Mouse (Mus musculus): ENCODE measurements at regions not wholly inside any gene's neighbourhood (a gene's known extent, or its start where the extent isn't known, plus 50 kb on each side); places are given as distances from the start of the nearest gene placed in this dataset.

DNA sequence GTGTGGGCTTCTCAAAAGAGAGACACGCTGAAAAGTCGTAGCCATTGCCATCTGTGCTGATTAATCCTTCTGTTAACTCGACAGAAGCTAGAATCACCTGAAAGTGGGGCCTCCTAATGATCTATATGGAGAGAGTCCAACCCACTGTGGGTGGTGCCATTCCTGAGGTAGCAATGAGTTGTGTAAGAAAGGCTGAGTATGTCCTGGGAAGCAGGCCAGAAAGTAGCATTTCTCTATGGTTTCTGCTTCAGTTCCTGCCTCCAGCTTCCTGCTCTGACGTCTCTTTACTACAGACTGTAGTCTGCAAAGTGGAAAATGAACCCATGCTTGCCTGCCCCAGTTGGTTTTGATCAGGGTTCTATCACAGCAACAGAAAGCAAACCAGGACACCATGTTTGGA, 380.8 kb upstream of the Camk1g start:
- ATAC-seq (replicated peaks; ENCODE audit: low FRiP score, low TSS enrichment, low read depth) (no peak), DNase-seq (ENCODE audit: low spot score) (no peak)
- Histone ChIP-seq H3K27me3 (replicated peaks; ENCODE audit: control insufficient read depth, insufficient read depth, low read length) (no peaks in the 10 kb centered on the region), H3K4me2 (ENCODE audit: low read length) (no peak overlapping the region), H3K9me3 (ENCODE audit: control insufficient read depth, low read length) (no peaks in the 10 kb centered on the region), H3K4me3 (ENCODE audit: low read depth, low read length) (no peak overlapping the region), H3K27ac (ENCODE audit: low read depth) (no peak overlapping the region), H3K4me1 (replicated peaks; ENCODE audit: control insufficient read depth, insufficient read depth, low read length) (no peaks in the 10 kb centered on the region), H3K36me3 (ENCODE audit: control insufficient read depth, insufficient read depth, low read length) (no peaks in the 10 kb centered on the region), H3K9ac (ENCODE audit: low read length) (no peak overlapping the region)
- WGBS: 73% methylated on average over 4 of the region's 4 CpGs

GRCm38 (mm10) chr1:193747426-193747960, 377.4 kb upstream of the Camk1g start:
- no peaks in the 10 kb centered on the region for H3K4me1 ChIP-seq (replicated peaks; ENCODE audit: control insufficient read depth, insufficient read depth, low read length)
- WGBS: 76% methylated on average over 6 of the region's 6 CpGs
- DNase-seq (ENCODE audit: low spot score) (no peak), ATAC-seq (replicated peaks; ENCODE audit: low FRiP score, low TSS enrichment, low read depth) (no peak)
- no peak overlapping the region for H3K4me2 ChIP-seq (ENCODE audit: low read length)
- H3K36me3 ChIP-seq (ENCODE audit: control insufficient read depth, insufficient read depth, low read length): no peaks in the 10 kb centered on the region
- no peak overlapping the region for H3K4me3 ChIP-seq (ENCODE audit: low read depth, low read length)
- H3K9ac ChIP-seq (ENCODE audit: low read length): no peak overlapping the region
- no peaks in the 10 kb centered on the region for H3K9me3 ChIP-seq (ENCODE audit: control insufficient read depth, low read length)
- H3K27ac ChIP-seq (ENCODE audit: low read depth): no peak overlapping the region
- no peaks in the 10 kb centered on the region for H3K27me3 ChIP-seq (replicated peaks; ENCODE audit: control insufficient read depth, insufficient read depth, low read length)

GRCm38 (mm10) chr1:193742688-193743087, 372.6 kb upstream of the Camk1g start:
- Histone ChIP-seq H3K9ac (ENCODE audit: low read length) (no peak overlapping the region), H3K9me3 (ENCODE audit: control insufficient read depth, low read length) (no peaks in the 10 kb centered on the region), H3K27ac (ENCODE audit: low read depth) (no peak overlapping the region), H3K27me3 (replicated peaks; ENCODE audit: control insufficient read depth, insufficient read depth, low read length) (no peaks in the 10 kb centered on the region), H3K36me3 (ENCODE audit: control insufficient read depth, insufficient read depth, low read length) (no peaks in the 10 kb centered on the region), H3K4me3 (ENCODE audit: low read depth, low read length) (no peak overlapping the region), H3K4me2 (ENCODE audit: low read length) (no peak overlapping the region), H3K4me1 (replicated peaks; ENCODE audit: control insufficient read depth, insufficient read depth, low read length) (no peaks in the 10 kb centered on the region)
- 93% methylated on average over 2 of the region's 2 CpGs for WGBS
- ATAC-seq (replicated peaks; ENCODE audit: low FRiP score, low TSS enrichment, low read depth): no peak
- no peak for DNase-seq (ENCODE audit: low spot score)

GRCm38 (mm10) chr1:193738821-193739220, 368.7 kb upstream of the Camk1g start:
- Histone ChIP-seq H3K36me3 (ENCODE audit: control insufficient read depth, insufficient read depth, low read length) (no peaks in the 10 kb centered on the region), H3K4me2 (ENCODE audit: low read length) (no peak overlapping the region), H3K27ac (ENCODE audit: low read depth) (no peak overlapping the region), H3K4me3 (ENCODE audit: low read depth, low read length) (no peak overlapping the region), H3K9ac (ENCODE audit: low read length) (no peak overlapping the region), H3K27me3 (replicated peaks; ENCODE audit: control insufficient read depth, insufficient read depth, low read length) (no peaks in the 10 kb centered on the region), H3K4me1 (replicated peaks; ENCODE audit: control insufficient read depth, insufficient read depth, low read length) (no peaks in the 10 kb centered on the region), H3K9me3 (ENCODE audit: control insufficient read depth, low read length) (no peaks in the 10 kb centered on the region)
- DNase-seq (ENCODE audit: low spot score): peak; percentile 60
- no peak for ATAC-seq (replicated peaks; ENCODE audit: low FRiP score, low TSS enrichment, low read depth)
- WGBS: 46% methylated on average over 6 of the region's 6 CpGs

DNA sequence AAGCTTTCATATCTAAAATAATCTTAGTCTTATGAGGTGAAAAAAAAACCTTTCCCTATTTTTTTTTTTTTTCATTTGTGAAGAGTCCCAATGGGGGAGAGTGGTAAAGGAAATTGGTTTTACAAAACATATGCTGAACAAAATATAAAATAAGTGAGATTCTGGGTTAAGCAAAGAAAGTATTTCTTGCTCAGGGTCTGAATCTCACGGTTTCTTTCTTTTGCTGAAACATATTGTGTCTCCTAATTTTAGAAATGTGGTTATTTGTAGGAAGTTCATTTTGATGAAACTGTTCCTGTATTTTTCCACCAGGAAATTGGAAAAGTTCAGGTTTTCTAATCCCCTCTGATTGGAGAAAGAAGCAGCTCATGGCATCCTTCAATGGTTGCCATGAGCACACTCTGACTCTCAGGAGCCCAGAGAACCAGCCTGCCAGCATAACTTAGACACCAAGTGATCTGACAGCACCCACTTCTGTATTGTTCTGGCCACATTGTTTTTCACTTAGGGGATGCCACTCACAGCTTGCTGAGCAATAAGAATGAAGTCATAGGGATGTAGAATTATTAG, 365.9 kb upstream of the Camk1g start:
- no peaks in the 10 kb centered on the region for H3K9me3 ChIP-seq (ENCODE audit: control insufficient read depth, low read length)
- H3K27ac ChIP-seq (ENCODE audit: low read depth): no peak overlapping the region
- no peak overlapping the region for H3K4me2 ChIP-seq (ENCODE audit: low read length)
- WGBS: 93% methylated on average over 1 of the region's 1 CpGs
- H3K4me1 ChIP-seq (replicated peaks; ENCODE audit: control insufficient read depth, insufficient read depth, low read length): no peaks in the 10 kb centered on the region
- no peaks in the 10 kb centered on the region for H3K27me3 ChIP-seq (replicated peaks; ENCODE audit: control insufficient read depth, insufficient read depth, low read length)
- no peak overlapping the region for H3K9ac ChIP-seq (ENCODE audit: low read length)
- DNase-seq (ENCODE audit: low spot score) (no peak), ATAC-seq (replicated peaks; ENCODE audit: low FRiP score, low TSS enrichment, low read depth) (no peak)
- H3K4me3 ChIP-seq (ENCODE audit: low read depth, low read length): no peak overlapping the region
- H3K36me3 ChIP-seq (ENCODE audit: control insufficient read depth, insufficient read depth, low read length): no peaks in the 10 kb centered on the region

DNA sequence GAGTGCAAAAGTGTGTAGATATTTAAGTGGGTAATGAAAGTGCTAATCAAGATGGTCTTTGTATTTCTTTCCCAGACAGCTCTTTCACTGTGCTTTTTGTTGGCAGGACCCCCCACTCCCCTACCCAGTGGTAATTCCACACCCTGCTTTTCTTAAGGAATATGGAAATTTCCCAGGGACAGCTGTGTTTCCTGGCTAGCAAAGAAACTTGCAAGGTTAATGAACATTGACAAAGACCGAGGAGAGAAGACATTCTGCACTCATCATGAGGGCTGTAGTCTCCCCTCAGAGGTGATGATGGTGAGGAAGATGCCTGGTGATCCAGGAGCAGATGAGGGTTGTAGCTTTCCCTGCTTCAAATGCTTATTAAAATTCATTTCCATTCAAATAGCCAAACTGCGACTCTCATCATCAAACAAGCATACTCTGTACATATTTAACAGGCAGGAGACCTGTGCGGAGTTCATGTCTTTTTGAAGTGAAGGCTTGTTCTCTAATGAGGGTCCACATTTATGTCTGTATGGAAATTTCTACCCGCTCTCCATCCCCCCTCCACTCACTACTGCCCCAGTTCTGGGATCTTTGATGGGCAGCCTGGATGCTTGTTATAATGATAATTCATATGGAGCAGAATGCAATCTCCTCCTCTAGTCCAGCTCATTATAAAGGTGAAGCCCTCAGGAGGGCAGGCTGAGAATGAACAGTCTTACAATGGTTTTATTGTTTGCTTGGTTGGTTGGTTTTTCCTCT, 364.1 kb upstream of the Camk1g start:
- H3K9ac ChIP-seq (ENCODE audit: low read length): no peak overlapping the region
- no peaks in the 10 kb centered on the region for H3K36me3 ChIP-seq (ENCODE audit: control insufficient read depth, insufficient read depth, low read length)
- no peak for ATAC-seq (replicated peaks; ENCODE audit: low FRiP score, low TSS enrichment, low read depth)
- no peak overlapping the region for H3K4me2 ChIP-seq (ENCODE audit: low read length)
- DNase-seq (ENCODE audit: low spot score): no peak
- 75% methylated on average over 4 of the region's 4 CpGs for WGBS
- H3K27ac ChIP-seq (ENCODE audit: low read depth): no peak overlapping the region
- H3K4me1 ChIP-seq (replicated peaks; ENCODE audit: control insufficient read depth, insufficient read depth, low read length): no peaks in the 10 kb centered on the region
- no peaks in the 10 kb centered on the region for H3K27me3 ChIP-seq (replicated peaks; ENCODE audit: control insufficient read depth, insufficient read depth, low read length)
- no peaks in the 10 kb centered on the region for H3K9me3 ChIP-seq (ENCODE audit: control insufficient read depth, low read length)
- no peak overlapping the region for H3K4me3 ChIP-seq (ENCODE audit: low read depth, low read length)

DNA sequence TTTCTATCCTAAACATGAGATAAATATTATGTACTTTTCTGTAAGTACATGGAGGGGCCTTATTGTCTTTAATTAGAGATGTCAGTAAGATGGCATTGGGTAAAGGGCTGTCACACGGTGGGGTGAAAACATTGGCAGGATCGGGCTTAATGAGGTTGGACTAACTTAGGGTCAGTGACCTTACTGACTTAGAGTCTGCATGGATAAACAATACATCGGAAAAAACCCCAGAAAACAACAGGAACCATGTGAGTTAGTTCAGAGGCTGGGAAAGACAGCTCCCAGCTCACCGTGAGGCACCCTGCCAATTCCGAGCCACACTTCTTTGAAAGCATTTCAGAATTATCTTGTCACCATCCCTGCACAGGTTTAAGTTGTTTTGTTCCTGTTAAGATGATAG, 363.3 kb upstream of the Camk1g start:
- H3K27me3 ChIP-seq (replicated peaks; ENCODE audit: control insufficient read depth, insufficient read depth, low read length): no peaks in the 10 kb centered on the region
- H3K4me2 ChIP-seq (ENCODE audit: low read length): no peak overlapping the region
- H3K9ac ChIP-seq (ENCODE audit: low read length): no peak overlapping the region
- 12% methylated on average over 5 of the region's 5 CpGs for WGBS
- ATAC-seq (replicated peaks; ENCODE audit: low FRiP score, low TSS enrichment, low read depth) (no peak), DNase-seq (ENCODE audit: low spot score) (no peak)
- no peaks in the 10 kb centered on the region for H3K4me1 ChIP-seq (replicated peaks; ENCODE audit: control insufficient read depth, insufficient read depth, low read length)
- H3K27ac ChIP-seq (ENCODE audit: low read depth): no peak overlapping the region
- H3K9me3 ChIP-seq (ENCODE audit: control insufficient read depth, low read length): no peaks in the 10 kb centered on the region
- H3K36me3 ChIP-seq (ENCODE audit: control insufficient read depth, insufficient read depth, low read length): no peaks in the 10 kb centered on the region
- H3K4me3 ChIP-seq (ENCODE audit: low read depth, low read length): no peak overlapping the region

- Histone ChIP-seq H3K4me2 (ENCODE audit: low read length) (no peak overlapping the region), H3K9ac (ENCODE audit: low read length) (no peak overlapping the region)
Observed at GRCm38 (mm10) chr1:193732113-193732512, 362.0 kb upstream of the Camk1g start.

DNA sequence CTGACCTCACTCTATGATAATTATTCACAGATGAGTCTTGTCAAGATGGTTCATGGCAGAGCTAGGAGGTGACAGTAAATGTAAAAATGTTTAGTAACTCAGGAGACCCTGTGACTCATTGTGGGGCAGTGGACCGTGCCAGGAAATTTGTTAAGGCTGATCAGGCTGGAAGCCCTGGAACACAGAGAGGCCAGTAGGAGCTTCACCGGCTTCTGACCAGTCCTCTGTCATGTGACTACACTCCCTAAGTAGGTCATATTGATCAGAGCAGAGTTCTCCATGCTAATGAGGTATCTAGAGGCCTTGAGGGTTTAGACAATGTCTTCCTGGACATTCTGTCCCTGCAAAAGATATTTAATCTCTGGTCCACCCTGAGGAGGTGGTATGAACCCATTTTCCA, 351.8 kb upstream of the Camk1g start:
- Histone ChIP-seq H3K36me3 (ENCODE audit: control insufficient read depth, insufficient read depth, low read length) (no peaks in the 10 kb centered on the region), H3K4me2 (ENCODE audit: low read length) (no peak overlapping the region), H3K9me3 (ENCODE audit: control insufficient read depth, low read length) (no peaks in the 10 kb centered on the region; the same call in 1 of the 2 replicates), H3K4me3 (ENCODE audit: low read depth, low read length) (no peak overlapping the region), H3K27ac (ENCODE audit: low read depth) (no peak overlapping the region), H3K27me3 (replicated peaks; ENCODE audit: control insufficient read depth, insufficient read depth, low read length) (no peaks in the 10 kb centered on the region), H3K9ac (ENCODE audit: low read length) (no peak overlapping the region), H3K4me1 (replicated peaks; ENCODE audit: control insufficient read depth, insufficient read depth, low read length) (no peaks in the 10 kb centered on the region)
- ATAC-seq (replicated peaks; ENCODE audit: low FRiP score, low TSS enrichment, low read depth) (no peak), DNase-seq (ENCODE audit: low spot score) (no peak)
- WGBS: 77% methylated on average over 2 of the region's 2 CpGs

More at GRCm38 (mm10) chr1:193732113-193732512, 362.0 kb upstream of the Camk1g start:
- WGBS: 17% methylated on average over 1 of the region's 1 CpGs
- H3K27ac ChIP-seq (ENCODE audit: low read depth): no peak overlapping the region
- no peaks in the 10 kb centered on the region for H3K4me1 ChIP-seq (replicated peaks; ENCODE audit: control insufficient read depth, insufficient read depth, low read length)
- H3K36me3 ChIP-seq (ENCODE audit: control insufficient read depth, insufficient read depth, low read length): no peaks in the 10 kb centered on the region
- no peak for ATAC-seq (replicated peaks; ENCODE audit: low FRiP score, low TSS enrichment, low read depth)
- no peaks in the 10 kb centered on the region for H3K27me3 ChIP-seq (replicated peaks; ENCODE audit: control insufficient read depth, insufficient read depth, low read length)
- DNase-seq (ENCODE audit: low spot score): no peak
- H3K9me3 ChIP-seq (ENCODE audit: control insufficient read depth, low read length): no peaks in the 10 kb centered on the region
- H3K4me3 ChIP-seq (ENCODE audit: low read depth, low read length): no peak overlapping the region
